Mouse (Mus musculus) central nervous system, embryonic 18 days (tissue): ENCODE data around the gene Ess2. TPM values are rescaled to one million over a fixed set of nuclear protein-coding genes. Genes with fewer than 3 reads are reported as not detected.

Source experiments
- polyA plus RNA-seq: library from polyadenylated mRNA; depleted of rRNA; stranded (reverse); fragments of >200 nt; gene quantifications from 2 replicates; pipeline ENCODE4 v1.2.3, GENCODE M21; 2012; rRNA removed

Ess2 gene
- polyA plus RNA-seq, result 46.0 and 47.1 TPM in 2 replicates

DNA sequence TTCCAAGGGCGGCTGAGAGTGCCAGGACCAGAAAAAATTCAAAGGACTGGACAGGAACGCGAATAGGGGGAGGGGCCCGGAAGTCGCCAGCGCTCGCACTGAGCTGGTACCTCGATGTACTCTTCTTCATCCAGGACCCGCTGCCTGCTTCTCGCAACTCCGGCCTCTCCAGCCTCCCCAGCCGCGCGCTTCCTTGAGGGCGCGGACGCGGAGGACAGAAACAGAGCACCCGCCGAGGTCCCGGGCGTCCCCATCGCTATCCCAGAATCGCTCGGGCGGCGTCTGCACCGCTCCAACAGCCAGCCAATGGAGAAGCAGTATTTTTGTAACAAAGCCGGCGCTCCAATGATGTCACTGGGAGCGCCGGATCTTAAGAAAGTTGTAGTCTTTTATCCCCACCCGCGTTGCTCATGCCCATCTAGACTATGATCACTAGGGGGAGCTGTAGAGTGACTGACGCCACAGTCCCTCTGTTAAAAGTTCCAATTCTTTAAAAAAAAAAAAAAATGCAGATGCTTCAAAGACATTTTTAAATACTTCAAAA, at the start of gene Ess2:
Gene Ess2 (minus strand): TSS at position 297 of the 544 bp plus-strand sequence.

DNA sequence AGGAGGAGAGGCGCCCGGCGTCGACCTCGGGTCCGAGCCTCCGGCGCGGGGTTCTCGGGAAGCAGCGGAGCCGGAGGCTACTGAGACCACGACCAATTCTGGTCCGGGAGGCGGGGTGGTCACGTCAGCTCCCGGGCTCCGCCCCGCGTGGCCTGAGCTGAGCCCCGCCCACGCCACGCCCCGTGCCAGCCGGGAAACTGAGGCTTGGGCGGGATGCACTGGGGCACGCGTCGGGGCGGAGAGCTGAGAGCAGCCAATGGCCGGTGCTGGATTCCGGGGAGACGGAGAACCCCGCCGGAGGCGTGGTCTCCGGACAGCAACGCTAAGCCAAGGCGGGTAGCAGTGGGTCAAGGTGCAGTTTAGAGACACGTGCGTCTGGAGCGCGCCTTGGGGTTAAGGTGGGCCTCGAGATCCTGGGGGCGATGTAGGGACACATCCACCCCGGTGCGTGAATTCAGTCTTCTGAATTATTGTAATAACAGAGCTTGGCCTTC, 17.0 kb upstream of the Ess2 start, which contains the start of gene Slc25a1:
Gene Slc25a1 (minus strand): TSS at position 133 of the 494 bp plus-strand sequence.

DNA sequence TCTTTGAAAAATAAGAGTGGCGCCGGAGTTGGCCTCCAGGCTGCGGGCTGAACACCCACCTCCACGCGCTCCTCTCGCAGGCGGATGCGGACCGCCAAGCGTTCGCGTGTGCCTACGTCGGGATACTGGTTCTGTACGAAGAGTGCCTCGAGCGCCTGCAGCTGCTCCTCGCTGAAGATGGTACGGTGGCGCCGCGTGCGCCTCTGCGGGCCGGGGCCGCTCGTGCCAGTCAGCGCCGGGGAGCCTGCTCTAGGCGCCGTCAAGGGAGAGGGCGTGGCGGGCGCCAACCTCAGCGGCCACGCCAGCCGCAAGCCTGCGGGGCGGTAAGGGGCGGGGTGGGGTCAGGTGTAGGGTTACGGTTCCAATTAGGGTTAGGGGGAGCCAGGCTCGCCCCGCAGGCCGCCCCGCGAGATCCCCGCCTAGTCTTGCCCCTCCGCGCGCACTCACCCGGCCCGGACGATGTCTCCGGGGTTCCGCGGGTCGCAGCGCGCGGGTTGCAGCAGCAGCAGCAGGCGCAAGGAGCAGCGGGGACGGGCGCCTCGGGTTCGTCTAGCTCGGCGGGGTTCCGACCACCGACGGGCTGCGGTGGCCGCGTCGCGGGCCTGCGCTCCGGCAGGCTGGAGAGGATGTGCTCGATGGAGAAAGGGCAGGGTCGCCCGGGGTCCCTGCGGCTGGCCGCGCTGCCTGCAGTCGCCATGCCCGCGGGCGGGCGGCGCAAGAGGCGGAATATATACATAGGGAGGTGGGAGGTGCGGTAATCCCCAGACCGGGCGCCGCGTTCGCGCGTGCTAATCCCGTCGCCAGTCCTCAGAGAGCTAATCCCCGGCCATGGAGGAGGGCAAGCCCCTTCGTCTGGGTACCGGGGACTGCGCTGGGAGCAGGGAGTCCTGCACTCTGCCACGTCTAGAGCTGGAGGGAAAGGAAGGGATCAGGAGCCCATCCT, 3.4 kb upstream of the Ess2 start, which contains the start of gene Gsc2:
Gene Gsc2 (minus strand): TSS at position 753 of the 943 bp plus-strand sequence.

DNA sequence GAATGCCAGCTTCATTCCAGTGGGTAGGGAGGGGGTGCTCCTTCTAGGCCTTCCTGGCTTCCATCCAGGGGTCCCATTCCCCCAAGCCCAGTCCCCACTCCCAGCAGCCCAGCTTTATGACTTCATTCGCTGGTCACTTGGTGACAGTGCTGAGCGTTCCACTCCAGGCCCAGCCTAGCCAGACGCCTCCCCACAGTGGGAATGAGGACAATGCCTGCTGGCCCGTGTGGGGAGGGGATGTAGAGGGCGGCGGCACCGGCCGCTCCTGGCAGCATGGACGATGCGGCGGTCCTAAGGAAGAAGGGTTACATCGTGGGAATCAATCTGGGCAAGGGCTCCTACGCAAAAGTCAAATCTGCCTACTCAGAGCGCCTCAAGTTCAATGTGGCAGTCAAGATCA, 12.7 kb downstream of the Ess2 start, which contains the start of the genes Dgcr2 and Tssk2:
Gene Dgcr2 (minus strand): TSS at position 101 of the 400 bp plus-strand sequence.
Gene Tssk2 (plus strand): TSS at position 176 of the 400 bp plus-strand sequence.

DNA sequence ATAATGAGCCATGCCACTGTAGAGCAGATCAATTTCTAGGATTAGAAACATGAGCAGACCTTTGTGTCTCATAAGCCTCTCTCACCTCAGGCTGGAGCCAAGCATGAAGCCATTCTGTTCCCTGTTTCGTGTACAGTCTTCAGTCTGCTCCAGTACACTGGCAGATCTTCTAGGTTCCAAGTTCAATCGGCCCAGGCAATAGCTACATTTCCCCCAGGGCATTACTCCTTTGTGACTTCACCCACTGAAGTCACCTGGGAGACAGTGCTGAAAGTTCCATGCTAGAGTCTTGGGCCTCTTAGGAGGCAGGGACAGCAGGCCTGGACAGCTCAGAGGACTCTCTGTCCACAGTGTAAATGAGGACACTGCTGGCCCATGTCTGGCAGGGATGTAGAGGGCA, 17.2 kb downstream of the Ess2 start, which contains the start of gene Tssk1:
Gene Tssk1 (plus strand): TSS at position 301 of the 400 bp plus-strand sequence.

DNA sequence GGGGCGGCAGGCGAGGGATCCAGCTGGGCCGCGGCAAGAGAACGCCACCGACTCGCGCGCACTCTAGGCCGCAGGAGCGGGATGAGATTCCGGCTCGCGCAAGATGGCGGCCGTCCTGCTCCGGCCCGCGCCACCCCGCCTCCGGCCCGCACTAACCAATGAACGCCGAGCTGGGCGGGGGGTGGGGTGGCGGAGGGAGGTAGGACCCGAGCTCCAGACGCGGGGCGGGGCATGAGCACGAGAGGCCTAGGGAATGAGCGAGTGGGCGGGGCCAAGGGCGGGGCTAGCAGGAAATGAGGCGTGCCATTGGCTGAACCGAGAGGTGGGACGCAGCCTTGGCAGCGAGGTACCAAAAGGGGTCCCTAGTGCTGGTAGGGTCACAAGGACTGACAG, 19.6 kb downstream of the Ess2 start, which contains the start of gene Gm20518:
Gene Gm20518 (minus strand): TSS at position 105 of the 393 bp plus-strand sequence.

Other genes starting within 250 kb of the Ess2 start
- gene Med15, start 178.5 kb downstream of the Ess2 start, polyA plus RNA-seq, result 47.0 and 59.7 TPM in 2 replicates
- gene Klhl22, start 151.7 kb downstream of the Ess2 start, polyA plus RNA-seq, result 114 and 117 TPM in 2 replicates
- gene Scarf2, start 114.1 kb downstream of the Ess2 start, polyA plus RNA-seq, result 6.4 and 9.0 TPM in 2 replicates
- gene B830017H08Rik, start 78.2 kb downstream of the Ess2 start, polyA plus RNA-seq, result 6.2 and 6.7 TPM in 2 replicates
- 12.7 TPM in 2 replicates for gene Car15, start 73.0 kb downstream of the Ess2 start, polyA plus RNA-seq
- gene Gm20518, start 19.7 kb downstream of the Ess2 start, polyA plus RNA-seq, result 2.6 and 2.9 TPM in 2 replicates
- 0.03 TPM in 2 replicates for gene Tssk1, start 17.1 kb downstream of the Ess2 start, polyA plus RNA-seq
- gene Dgcr2, start 12.8 kb downstream of the Ess2 start, polyA plus RNA-seq, result 101 and 111 TPM in 2 replicates
- gene Tssk2, start 12.7 kb downstream of the Ess2 start, polyA plus RNA-seq, result not detected in 2 replicates
- 0.17 and 0.47 TPM in 2 replicates for gene Gsc2, start 3.7 kb upstream of the Ess2 start, polyA plus RNA-seq
- gene Slc25a1, start 16.9 kb upstream of the Ess2 start, polyA plus RNA-seq, result 99.6 and 111 TPM in 2 replicates
- not detected in 2 replicates for gene Vpreb2, start 69.1 kb upstream of the Ess2 start, polyA plus RNA-seq
- 111 and 117 TPM in 2 replicates for gene Dgcr6, start 141.5 kb upstream of the Ess2 start, polyA plus RNA-seq
- 6.3 and 8.4 TPM in 2 replicates for gene Prodh, start 178.9 kb upstream of the Ess2 start, polyA plus RNA-seq
- 68.5 and 70.7 TPM in 2 replicates for gene Rtn4r, start 216.3 kb upstream of the Ess2 start, polyA plus RNA-seq